Mouse (Mus musculus): Measurements from ENCODE around the gene Kcnk5. TPM values are rescaled to one million over a fixed set of nuclear protein-coding genes. Genes with fewer than 3 reads are reported as not detected.

Gene Kcnk5
- polyA plus RNA-seq, 1 experiment from 2014 or later = 4.9 TPM

DNA sequence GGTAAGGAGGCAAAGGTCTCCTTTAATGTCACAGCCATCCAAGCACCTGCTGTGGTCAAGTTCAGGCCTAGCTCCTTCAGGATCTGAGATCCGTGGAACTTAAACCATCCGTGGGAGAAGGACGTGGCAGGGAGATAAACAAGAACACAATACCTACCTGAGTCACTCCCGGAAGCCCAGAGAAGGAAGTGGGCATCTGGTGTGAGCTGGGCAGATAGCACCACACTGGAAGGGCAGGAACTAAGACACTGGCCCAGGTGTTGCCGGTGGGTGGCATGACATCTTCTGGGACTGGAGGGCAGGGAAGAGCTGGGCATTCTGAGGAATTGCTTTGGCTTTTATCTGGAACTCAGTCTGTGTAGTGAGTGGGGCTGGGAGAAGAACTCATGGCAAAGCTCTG lies 41.6 kb upstream of the Kcnk5 start:
- no peaks in the 10 kb centered on the region for H3K9me3 ChIP-seq (ENCODE audit: control insufficient read depth, low read length)
- ATAC-seq (ENCODE audit: low read depth) = no peak
- H3K27ac ChIP-seq (replicated peaks; ENCODE audit: low read depth, low read length) = no peak overlapping the region
- no peak for DNase-seq (ENCODE audit: low spot score)
- no peaks in the 10 kb centered on the region for H3K36me3 ChIP-seq (ENCODE audit: control insufficient read depth, insufficient read depth, low read length)
- H3K4me3 ChIP-seq (ENCODE audit: low read depth, low read length) = no peak overlapping the region
- no peak overlapping the region for H3K9ac ChIP-seq (ENCODE audit: low read depth, low read length)
- no peaks in the 10 kb centered on the region for H3K27me3 ChIP-seq (replicated peaks; ENCODE audit: control insufficient read depth, insufficient read depth, low read length)
- H3K4me1 ChIP-seq (ENCODE audit: control insufficient read depth, insufficient read depth, low read length) = 0 out of 2 replicates have a peak, but pooled peaks cover 3% of the 10 kb centered on the region
- H3K4me2 ChIP-seq (ENCODE audit: low read depth, low read length) = no peak overlapping the region
- 95% methylated on average over 5 of the region's 5 CpGs for WGBS

DNA sequence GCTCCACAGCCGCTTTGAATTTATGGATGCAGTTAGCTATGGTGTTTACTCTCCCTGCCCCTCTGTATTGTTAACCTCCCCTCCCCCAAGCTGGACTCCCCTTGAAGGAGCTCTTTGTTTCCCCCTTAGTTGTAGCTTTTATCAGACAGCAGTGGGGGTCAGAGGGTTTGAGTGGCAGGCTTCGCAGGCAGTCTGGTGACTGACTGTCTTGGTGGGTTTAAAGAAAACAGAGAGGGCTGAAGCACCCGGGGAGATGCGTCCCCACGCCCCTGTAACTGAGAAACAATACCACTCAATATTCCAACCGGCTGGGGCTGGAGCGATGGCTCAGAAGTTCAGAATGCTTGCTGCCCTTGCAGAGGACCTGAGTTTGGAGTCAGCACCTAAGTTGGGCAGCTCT lies 39.5 kb upstream of the Kcnk5 start:
- Histone ChIP-seq H3K4me2 (ENCODE audit: low read depth, low read length) (no peak overlapping the region), H3K27me3 (replicated peaks; ENCODE audit: control insufficient read depth, insufficient read depth, low read length) (no peaks in the 10 kb centered on the region), H3K9me3 (ENCODE audit: control insufficient read depth, low read length) (no peaks in the 10 kb centered on the region), H3K4me1 (ENCODE audit: control insufficient read depth, insufficient read depth, low read length) (0 out of 2 replicates have a peak, but pooled peaks cover 3% of the 10 kb centered on the region), H3K27ac (replicated peaks; ENCODE audit: low read depth, low read length) (no peak overlapping the region), H3K4me3 (ENCODE audit: low read depth, low read length) (no peak overlapping the region), H3K9ac (ENCODE audit: low read depth, low read length) (no peak overlapping the region), H3K36me3 (ENCODE audit: control insufficient read depth, insufficient read depth, low read length) (no peaks in the 10 kb centered on the region)
- WGBS = 32% methylated on average over 7 of the region's 7 CpGs
- DNase-seq (ENCODE audit: low spot score) (no peak), ATAC-seq (ENCODE audit: low read depth) (no peak)

DNA sequence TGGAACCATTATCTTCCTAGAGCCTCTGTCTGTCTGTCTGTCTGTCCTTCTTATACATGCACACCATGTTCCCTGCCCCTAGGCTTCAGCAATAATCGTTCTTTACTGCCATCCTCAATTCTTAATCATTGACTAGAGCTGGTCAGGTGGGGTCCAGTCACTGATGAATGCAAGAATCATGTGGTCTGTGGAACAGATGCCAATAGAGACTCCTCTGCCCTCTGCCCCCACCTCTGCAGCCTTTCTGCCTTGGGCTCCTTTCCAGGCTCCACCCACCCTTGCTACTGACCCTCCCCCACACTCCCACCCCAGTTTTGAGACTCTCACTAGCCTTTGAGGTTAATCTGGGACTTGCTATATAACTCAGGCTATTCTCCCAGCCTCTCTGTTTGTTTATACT lies 38.2 kb upstream of the Kcnk5 start:
- ATAC-seq (ENCODE audit: low read depth) (no peak), DNase-seq (ENCODE audit: low spot score) (no peak)
- H3K36me3 ChIP-seq (ENCODE audit: control insufficient read depth, insufficient read depth, low read length) = no peaks in the 10 kb centered on the region
- no peaks in the 10 kb centered on the region for H3K9me3 ChIP-seq (ENCODE audit: control insufficient read depth, low read length)
- no peak overlapping the region for H3K4me3 ChIP-seq (ENCODE audit: low read depth, low read length)
- no peaks in the 10 kb centered on the region for H3K27me3 ChIP-seq (replicated peaks; ENCODE audit: control insufficient read depth, insufficient read depth, low read length)
- H3K4me2 ChIP-seq (ENCODE audit: low read depth, low read length) = no peak overlapping the region
- H3K9ac ChIP-seq (ENCODE audit: low read depth, low read length) = no peak overlapping the region
- 77% methylated on average over 1 of the region's 1 CpGs for whole genome bisulfite sequencing
- H3K4me1 ChIP-seq (ENCODE audit: control insufficient read depth, insufficient read depth, low read length) = 0 out of 2 replicates have a peak, but pooled peaks cover 3% of the 10 kb centered on the region
- H3K27ac ChIP-seq (replicated peaks; ENCODE audit: low read depth, low read length) = no peak overlapping the region

DNA sequence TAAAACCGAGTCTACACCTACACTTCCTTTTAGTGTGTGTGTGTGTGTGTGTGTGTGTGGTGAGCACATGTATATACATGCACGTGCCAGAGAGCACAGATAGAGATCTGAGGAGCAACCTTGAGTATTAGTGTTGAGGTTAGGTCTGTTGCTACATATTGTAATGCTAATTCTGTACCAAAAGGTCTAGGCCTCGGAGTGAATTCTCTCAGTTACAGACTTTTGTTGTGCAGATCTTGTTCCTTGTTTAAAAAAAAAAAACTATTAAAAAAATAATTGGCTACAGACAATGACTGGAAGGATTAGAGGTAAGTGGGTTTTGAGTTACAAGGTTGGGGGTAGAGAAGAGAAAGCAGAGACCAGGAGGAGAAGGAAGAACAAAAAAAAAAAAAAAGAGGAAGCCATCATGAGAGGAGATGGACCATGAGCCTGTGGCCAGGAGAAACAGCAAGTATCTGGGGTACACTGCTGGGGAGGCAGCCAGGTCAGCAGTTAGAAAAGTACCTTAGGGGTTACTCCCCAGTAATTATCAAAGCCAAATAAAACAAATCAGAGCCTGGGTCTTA lies 35.8 kb upstream of the Kcnk5 start:
- H3K27ac ChIP-seq (replicated peaks; ENCODE audit: low read depth, low read length) = no peak overlapping the region
- WGBS = 42% methylated on average over 3 of the region's 3 CpGs
- ATAC-seq (ENCODE audit: low read depth) = no peak

DNA sequence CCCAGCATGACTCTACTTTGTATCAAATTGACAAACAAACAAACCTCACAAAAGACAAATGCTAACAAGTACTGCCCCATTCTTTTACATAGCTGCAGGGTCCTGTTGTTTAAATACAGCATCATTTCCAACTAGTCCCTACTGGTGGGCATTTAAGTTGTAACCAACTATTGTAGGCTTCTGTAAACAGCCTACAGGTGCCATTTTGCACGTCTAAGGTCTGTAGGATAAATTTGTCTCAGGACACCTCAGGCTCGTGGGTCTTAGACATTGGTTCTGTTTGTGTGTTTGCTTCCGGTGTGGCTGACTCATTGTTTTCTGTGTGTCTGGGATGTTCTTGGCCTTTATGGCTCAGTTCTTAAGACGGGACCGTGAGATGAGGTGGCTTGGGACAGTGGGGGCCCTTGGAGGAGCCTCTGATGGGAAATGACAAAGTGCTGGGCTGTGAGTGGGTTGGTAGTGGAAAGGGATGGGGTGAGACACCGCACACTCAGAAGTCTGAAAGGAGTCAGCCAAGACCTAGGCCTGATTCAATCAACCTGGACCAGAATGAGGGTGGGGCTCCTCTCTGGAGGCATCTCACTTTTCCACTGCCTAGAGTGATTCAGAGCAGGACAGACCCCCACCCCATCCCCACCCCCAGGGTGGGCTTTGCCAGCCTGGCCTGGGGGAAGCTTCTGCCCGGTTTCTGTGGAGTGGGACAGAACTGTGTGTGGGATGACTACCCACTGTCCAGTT lies 35.1 kb upstream of the Kcnk5 start:
- DNase-seq (ENCODE audit: low spot score) (no peak), ATAC-seq (ENCODE audit: low read depth) (no peak)
- H3K4me3 ChIP-seq (ENCODE audit: low read depth, low read length) = no peak overlapping the region
- H3K9ac ChIP-seq (ENCODE audit: low read depth, low read length) = no peak overlapping the region
- no peaks in the 10 kb centered on the region for H3K27me3 ChIP-seq (replicated peaks; ENCODE audit: control insufficient read depth, insufficient read depth, low read length)
- H3K9me3 ChIP-seq (ENCODE audit: control insufficient read depth, low read length) = no peaks in the 10 kb centered on the region
- WGBS = 74% methylated on average over 7 of the region's 7 CpGs
- no peaks in the 10 kb centered on the region for H3K4me1 ChIP-seq (ENCODE audit: control insufficient read depth, insufficient read depth, low read length)
- H3K36me3 ChIP-seq (ENCODE audit: control insufficient read depth, insufficient read depth, low read length) = no peaks in the 10 kb centered on the region
- H3K4me2 ChIP-seq (ENCODE audit: low read depth, low read length) = no peak overlapping the region
- no peak overlapping the region for H3K27ac ChIP-seq (replicated peaks; ENCODE audit: low read depth, low read length)

More for the DNA sequence above, 35.8 kb upstream of the Kcnk5 start:
- H3K27me3 ChIP-seq (replicated peaks; ENCODE audit: control insufficient read depth, insufficient read depth, low read length) = no peaks in the 10 kb centered on the region
- no peak overlapping the region for H3K4me2 ChIP-seq (ENCODE audit: low read depth, low read length)
- no peaks in the 10 kb centered on the region for H3K9me3 ChIP-seq (ENCODE audit: control insufficient read depth, low read length)
- no peaks in the 10 kb centered on the region for H3K4me1 ChIP-seq (ENCODE audit: control insufficient read depth, insufficient read depth, low read length)
- H3K9ac ChIP-seq (ENCODE audit: low read depth, low read length) = no peak overlapping the region
- H3K4me3 ChIP-seq (ENCODE audit: low read depth, low read length) = no peak overlapping the region
- no peak for DNase-seq (ENCODE audit: low spot score)
- no peaks in the 10 kb centered on the region for H3K36me3 ChIP-seq (ENCODE audit: control insufficient read depth, insufficient read depth, low read length)

DNA sequence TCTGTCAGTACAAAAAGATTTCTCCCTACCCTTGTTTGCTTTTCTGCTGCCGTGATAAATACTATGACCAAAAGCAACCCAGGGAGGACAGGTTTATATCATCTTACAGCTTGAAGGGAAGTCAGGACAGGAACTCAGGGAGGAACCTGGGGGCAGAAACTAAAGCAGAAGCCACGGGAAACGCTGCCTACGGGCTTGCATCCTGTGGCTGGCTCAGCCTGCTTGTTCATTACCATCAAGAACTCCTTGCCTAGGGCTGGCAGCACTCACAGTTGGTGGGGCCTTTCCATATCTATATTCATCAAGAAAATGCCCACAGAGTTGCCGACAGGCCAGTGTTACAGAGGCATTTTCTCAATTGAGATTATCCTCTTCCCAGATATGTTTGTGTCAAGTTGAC lies 34.2 kb upstream of the Kcnk5 start:
- WGBS = 52% methylated on average over 5 of the region's 5 CpGs

DNA sequence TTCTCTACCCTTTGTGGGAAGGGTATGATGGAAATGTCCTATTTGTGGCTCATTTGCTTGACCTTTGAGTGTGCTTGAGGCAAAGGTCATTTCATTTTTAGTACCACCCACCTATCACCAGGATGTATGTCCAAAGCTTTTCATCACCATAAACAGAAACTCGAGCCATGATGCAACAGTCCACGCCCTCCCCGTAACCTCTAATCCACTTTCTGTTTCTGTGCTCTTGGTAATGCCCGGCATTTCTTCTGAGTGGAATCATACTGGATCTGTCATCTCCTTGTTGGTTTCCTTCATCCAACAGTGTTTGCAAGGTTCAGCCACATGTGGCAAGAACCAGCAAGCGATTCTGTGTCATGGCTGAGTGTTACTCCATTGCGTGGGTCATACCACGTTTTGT lies 32.5 kb upstream of the Kcnk5 start:
- H3K27me3 ChIP-seq (replicated peaks; ENCODE audit: control insufficient read depth, insufficient read depth, low read length) = no peaks in the 10 kb centered on the region

More for the DNA sequence above, 34.2 kb upstream of the Kcnk5 start:
- H3K9me3 ChIP-seq (ENCODE audit: control insufficient read depth, low read length) = no peaks in the 10 kb centered on the region
- no peaks in the 10 kb centered on the region for H3K27me3 ChIP-seq (replicated peaks; ENCODE audit: control insufficient read depth, insufficient read depth, low read length)
- H3K27ac ChIP-seq (replicated peaks; ENCODE audit: low read depth, low read length) = no peak overlapping the region
- H3K4me1 ChIP-seq (ENCODE audit: control insufficient read depth, insufficient read depth, low read length) = no peaks in the 10 kb centered on the region
- H3K4me3 ChIP-seq (ENCODE audit: low read depth, low read length) = no peak overlapping the region
- no peak overlapping the region for H3K9ac ChIP-seq (ENCODE audit: low read depth, low read length)
- no peaks in the 10 kb centered on the region for H3K36me3 ChIP-seq (ENCODE audit: control insufficient read depth, insufficient read depth, low read length)
- no peak overlapping the region for H3K4me2 ChIP-seq (ENCODE audit: low read depth, low read length)
- no peak for DNase-seq (ENCODE audit: low spot score)
- ATAC-seq (ENCODE audit: low read depth) = no peak

DNA sequence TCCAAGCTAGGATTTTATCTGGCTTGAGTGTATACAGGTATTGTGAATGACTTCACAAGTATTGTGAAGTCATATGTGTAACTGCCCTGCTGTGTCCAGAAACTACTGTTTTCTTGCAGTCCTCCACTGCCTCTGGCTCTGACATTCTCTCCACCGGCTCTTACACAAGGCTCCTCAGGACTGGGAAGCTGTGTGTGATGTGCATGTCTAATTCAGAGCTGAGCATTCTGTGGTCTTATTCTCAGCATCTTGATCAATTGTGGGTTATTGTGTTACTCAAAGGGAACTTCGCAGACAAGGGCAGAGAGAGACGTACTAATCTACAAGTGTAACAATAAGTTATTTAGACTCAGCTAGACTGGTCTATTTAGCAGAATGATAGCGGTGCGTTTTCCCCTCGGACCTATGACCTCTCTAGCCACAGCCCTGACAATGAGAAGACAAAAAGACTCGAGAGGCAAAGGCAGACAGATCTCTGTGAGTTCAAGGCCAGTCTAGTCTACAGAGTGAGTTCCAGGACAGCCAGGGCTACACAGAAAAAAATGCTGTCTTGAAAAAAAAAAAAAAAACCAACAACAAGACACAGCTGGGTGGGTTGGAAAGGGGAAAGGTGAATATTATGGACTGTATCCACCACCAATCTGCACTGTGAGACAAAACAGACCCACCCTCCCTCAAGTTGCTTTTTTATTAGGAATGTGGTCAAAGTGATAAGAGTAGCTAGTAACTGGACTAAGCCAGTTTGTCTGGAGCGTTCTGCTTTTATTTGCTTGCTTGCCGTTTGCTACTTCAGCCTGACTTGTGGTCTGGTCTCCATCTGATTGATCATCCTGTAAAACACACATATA lies 30.4 kb upstream of the Kcnk5 start:
- no peak overlapping the region for H3K4me2 ChIP-seq (ENCODE audit: low read depth, low read length)
- H3K36me3 ChIP-seq (ENCODE audit: control insufficient read depth, insufficient read depth, low read length) = no peaks in the 10 kb centered on the region
- ATAC-seq (ENCODE audit: low read depth) (no peak), DNase-seq (ENCODE audit: low spot score) (no peak)
- no peak overlapping the region for H3K4me3 ChIP-seq (ENCODE audit: low read depth, low read length)
- no peaks in the 10 kb centered on the region for H3K9me3 ChIP-seq (ENCODE audit: control insufficient read depth, low read length)
- no peaks in the 10 kb centered on the region for H3K27me3 ChIP-seq (replicated peaks; ENCODE audit: control insufficient read depth, insufficient read depth, low read length)
- H3K4me1 ChIP-seq (ENCODE audit: control insufficient read depth, insufficient read depth, low read length) = no peaks in the 10 kb centered on the region
- no peak overlapping the region for H3K9ac ChIP-seq (ENCODE audit: low read depth, low read length)
- H3K27ac ChIP-seq (replicated peaks; ENCODE audit: low read depth, low read length) = no peak overlapping the region
- 67% methylated on average over 9 of the region's 9 CpGs for WGBS

More for the DNA sequence above, 32.5 kb upstream of the Kcnk5 start:
- 74% methylated on average over 7 of the region's 7 CpGs for WGBS
- no peaks in the 10 kb centered on the region for H3K36me3 ChIP-seq (ENCODE audit: control insufficient read depth, insufficient read depth, low read length)
- no peak overlapping the region for H3K9ac ChIP-seq (ENCODE audit: low read depth, low read length)
- H3K27ac ChIP-seq (replicated peaks; ENCODE audit: low read depth, low read length) = no peak overlapping the region
- H3K4me1 ChIP-seq (ENCODE audit: control insufficient read depth, insufficient read depth, low read length) = no peaks in the 10 kb centered on the region
- ATAC-seq (ENCODE audit: low read depth) (no peak), DNase-seq (ENCODE audit: low spot score) (no peak)
- H3K4me2 ChIP-seq (ENCODE audit: low read depth, low read length) = no peak overlapping the region
- no peak overlapping the region for H3K4me3 ChIP-seq (ENCODE audit: low read depth, low read length)
- H3K9me3 ChIP-seq (ENCODE audit: control insufficient read depth, low read length) = no peaks in the 10 kb centered on the region
